Mouse (Mus musculus): ENCODE results near the gene Rpl9-ps6. TPM values are rescaled to one million over a fixed set of nuclear protein-coding genes. Genes with fewer than 3 reads are reported as not detected.
A peak's percentile ranks its signal among the peaks of the same experiment; 100 is the strongest.
"Not testable (repeated sequence)": the region's sequence is repeated elsewhere in the genome, so short reads cannot be mapped to it uniquely, and the experiment has no call there.

The Rpl9-ps6 gene
- polyA plus RNA-seq, 1 experiment from 2014 or later = 103 TPM

DNA sequence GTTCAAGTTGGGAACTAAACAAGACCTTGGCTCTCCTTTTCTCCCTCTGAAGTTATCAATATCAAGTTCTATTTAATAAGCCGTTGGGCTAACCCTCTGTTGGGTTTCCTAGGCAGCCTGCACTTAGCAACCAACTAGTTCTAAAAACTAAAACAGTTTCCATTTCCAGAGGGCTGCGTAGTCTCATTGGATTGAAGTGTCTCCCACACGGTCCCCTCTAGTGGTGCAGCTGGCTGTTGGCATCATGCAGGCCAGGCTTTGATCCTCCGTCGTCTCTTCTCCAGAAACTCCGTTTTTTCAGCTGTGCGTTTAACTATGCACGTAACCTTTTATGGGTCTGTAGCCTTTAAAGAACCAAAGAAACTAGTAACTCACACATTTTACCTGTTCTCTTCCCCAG is 27.1 kb upstream of the Rpl9-ps6 start:
- Histone ChIP-seq H3K9ac (no peak overlapping the region), H3K4me2 (no peak overlapping the region), H3K4me3 (replicated peaks) (no peak overlapping the region), H3K9me3 (replicated peaks) (no peaks in the 10 kb centered on the region), H3K36me3 (peaks cover 51% of the 10 kb centered on the region), H3K27ac (no peak overlapping the region), H3K27me3 (no peaks in the 10 kb centered on the region), H3K4me1 (0 out of 2 replicates have a peak, but pooled peaks cover 3% of the 10 kb centered on the region)
- ATAC-seq (replicated peaks; ENCODE audit: low FRiP score) = no peak
- WGBS = 69% methylated on average over 8 of the region's 8 CpGs

DNA sequence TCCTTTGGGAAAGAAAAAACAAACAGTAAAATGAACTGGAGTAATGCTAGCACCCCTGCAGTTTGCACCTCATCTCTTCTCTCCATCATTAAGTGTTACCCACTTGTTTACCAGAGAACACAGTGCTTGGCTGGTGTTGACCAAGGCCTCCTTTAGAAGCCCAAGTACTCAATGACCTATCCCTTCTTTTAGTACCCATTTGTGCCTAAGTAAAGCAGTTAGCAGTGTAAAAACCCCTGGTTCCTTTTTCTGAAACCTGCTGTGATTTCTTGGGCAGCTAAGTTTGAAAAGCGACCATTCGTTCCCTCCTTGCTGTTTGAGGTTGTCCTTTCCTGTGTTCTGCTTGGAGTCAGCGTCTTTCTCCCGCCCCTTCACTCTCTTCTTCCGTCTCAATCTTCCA is 26.6 kb upstream of the Rpl9-ps6 start:
- Histone ChIP-seq H3K36me3 (peaks cover 46% of the 10 kb centered on the region), H3K9ac (no peak overlapping the region), H3K9me3 (replicated peaks) (no peaks in the 10 kb centered on the region), H3K27me3 (no peaks in the 10 kb centered on the region), H3K4me3 (replicated peaks) (no peak overlapping the region), H3K4me2 (no peak overlapping the region), H3K4me1 (0 out of 2 replicates have a peak, but pooled peaks cover 4% of the 10 kb centered on the region), H3K27ac (no peak overlapping the region)
- 90% methylated on average over 5 of the region's 5 CpGs for WGBS
- no peak for ATAC-seq (replicated peaks; ENCODE audit: low FRiP score)

DNA sequence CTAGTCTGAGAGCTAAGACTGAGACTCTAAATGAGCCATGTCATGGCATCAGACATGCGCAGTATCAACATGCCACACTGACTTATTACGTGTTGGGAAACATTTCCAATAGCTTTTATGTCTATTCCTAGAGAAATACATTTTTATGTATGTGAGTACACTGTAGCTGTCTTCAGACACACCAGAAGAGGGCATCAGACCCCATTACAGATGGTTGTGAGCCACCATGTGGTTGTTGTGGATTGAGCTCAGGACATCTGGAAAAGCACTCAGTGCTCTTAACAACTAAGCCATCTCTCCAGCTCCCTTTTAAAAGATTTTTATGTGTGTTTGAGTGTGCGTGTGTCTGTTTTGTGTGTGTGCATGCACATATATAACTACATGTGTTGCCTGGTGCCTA is 26.0 kb upstream of the Rpl9-ps6 start:
- H3K4me1 ChIP-seq = peaks cover 10% of the 10 kb centered on the region
- no peaks in the 10 kb centered on the region for H3K9me3 ChIP-seq (replicated peaks)
- H3K9ac ChIP-seq = no peak overlapping the region
- peaks cover 45% of the 10 kb centered on the region for H3K36me3 ChIP-seq
- no peak overlapping the region for H3K4me2 ChIP-seq
- H3K27me3 ChIP-seq = no peaks in the 10 kb centered on the region
- H3K4me3 ChIP-seq (replicated peaks) = no peak overlapping the region
- no peak for ATAC-seq (replicated peaks; ENCODE audit: low FRiP score)
- no peak overlapping the region for H3K27ac ChIP-seq
- 90% methylated on average over 3 of the region's 3 CpGs for WGBS

DNA sequence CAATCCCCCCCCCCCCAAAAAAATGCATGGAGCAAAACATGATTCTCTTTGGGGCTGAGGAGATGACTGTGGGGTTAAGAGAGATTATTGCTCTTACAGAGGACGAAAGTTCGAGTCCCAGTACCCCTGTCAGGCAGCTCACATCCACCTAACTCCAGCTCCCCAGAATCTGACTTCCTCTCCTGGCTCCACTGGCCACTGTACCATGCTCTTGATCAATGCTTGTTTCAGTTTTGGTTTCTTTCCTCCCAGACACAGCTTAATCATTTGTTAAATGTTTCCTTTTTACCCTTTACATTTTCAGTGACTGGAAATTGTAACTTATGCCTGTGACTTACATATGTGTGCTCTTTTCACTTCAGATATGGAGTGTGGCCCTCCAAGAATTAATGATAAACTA is 24.6 kb upstream of the Rpl9-ps6 start:
- no peaks in the 10 kb centered on the region for H3K27me3 ChIP-seq
- no peak overlapping the region for H3K4me2 ChIP-seq
- no peak overlapping the region for H3K4me3 ChIP-seq (replicated peaks)
- peaks cover 18% of the 10 kb centered on the region for H3K4me1 ChIP-seq
- 87% methylated on average over 2 of the region's 2 CpGs for WGBS
- no peaks in the 10 kb centered on the region for H3K9me3 ChIP-seq (replicated peaks)
- no peak overlapping the region for H3K9ac ChIP-seq
- ATAC-seq (replicated peaks; ENCODE audit: low FRiP score) = no peak
- H3K36me3 ChIP-seq = peaks cover 44% of the 10 kb centered on the region
- no peak overlapping the region for H3K27ac ChIP-seq

DNA sequence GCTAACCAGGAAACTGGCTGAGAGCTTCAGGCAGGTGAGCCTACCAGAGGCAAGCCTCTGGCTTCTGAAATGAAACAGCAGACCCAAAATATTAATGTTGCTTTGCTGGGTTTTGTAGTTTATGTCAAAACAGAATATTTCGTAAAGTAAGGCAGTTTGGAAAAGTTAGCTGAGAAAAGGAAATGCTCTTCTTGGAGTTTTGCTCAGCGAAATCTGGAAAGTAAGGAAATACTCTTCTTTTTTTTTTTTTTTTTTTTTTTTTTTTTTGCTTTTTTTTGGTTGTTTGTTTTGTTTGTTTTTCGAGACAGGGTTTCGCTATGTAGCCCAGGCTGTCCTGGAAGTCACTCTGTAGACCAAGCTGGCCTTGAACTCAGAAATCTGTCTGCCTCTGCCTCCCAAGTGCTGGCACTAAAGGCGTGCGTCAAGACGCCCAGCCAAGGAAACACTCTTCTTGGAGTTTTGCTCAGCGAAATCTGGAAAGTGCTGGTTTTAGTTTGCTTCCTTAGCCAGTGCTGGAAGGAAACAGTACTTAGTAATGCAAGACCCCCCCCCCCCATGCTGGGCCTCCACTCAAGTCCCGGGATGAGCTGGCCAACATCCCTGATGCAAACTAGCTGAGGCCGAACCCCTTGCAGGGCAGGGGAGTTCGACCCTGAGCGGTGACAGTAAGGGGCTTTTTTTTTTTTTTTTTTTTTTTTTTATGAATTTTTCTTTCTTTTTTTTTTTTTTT is 23.0 kb upstream of the Rpl9-ps6 start:
- Histone ChIP-seq H3K4me2 (no peak overlapping the region), H3K27ac (no peak overlapping the region), H3K4me1 (peaks cover 21% of the 10 kb centered on the region), H3K4me3 (replicated peaks) (no peak overlapping the region), H3K36me3 (peaks cover 28% of the 10 kb centered on the region), H3K9ac (no peak overlapping the region), H3K9me3 (replicated peaks) (no peaks in the 10 kb centered on the region), H3K27me3 (no peaks in the 10 kb centered on the region)
- 89% methylated on average over 12 of the region's 12 CpGs for WGBS
- ATAC-seq (replicated peaks; ENCODE audit: low FRiP score) = no peak

DNA sequence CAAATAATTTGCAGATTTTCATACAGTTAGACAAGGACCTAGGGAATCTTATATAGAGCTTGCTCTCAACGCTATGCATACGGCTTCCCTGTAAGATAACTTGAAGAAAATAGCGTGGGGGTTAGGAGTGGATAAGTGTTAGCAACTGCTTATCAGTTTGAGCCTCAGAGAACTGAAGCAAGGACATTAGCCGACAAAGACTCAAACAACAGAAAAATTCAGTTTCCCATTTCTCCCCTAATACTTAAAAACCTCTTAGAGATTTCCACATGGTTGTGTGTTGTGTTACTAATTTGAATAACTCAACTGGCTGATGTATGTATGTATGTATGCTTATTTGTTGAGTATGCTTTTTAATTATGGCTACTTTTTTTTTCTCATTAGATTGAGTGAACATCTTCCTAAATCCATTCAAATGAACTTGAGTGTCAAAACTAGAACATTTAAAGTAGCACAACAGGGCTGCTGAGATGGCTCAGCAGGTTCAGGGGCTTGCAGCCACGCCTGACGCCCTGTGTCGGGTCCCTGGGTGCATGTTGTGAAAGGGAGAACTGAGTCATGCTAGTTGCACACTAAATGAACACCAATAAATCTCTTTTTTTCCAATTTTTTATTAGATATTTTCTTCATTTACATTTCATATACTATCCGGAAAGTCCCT is 21.3 kb upstream of the Rpl9-ps6 start:
- no peak for ATAC-seq (replicated peaks; ENCODE audit: low FRiP score)
- 86% methylated on average over 8 of the region's 8 CpGs for WGBS
- Histone ChIP-seq H3K4me2 (peak overlapping the region; percentile 73), H3K36me3 (peaks cover 15% of the 10 kb centered on the region), H3K9me3 (replicated peaks) (no peaks in the 10 kb centered on the region), H3K27ac (no peak overlapping the region), H3K27me3 (no peaks in the 10 kb centered on the region), H3K4me1 (peaks cover 21% of the 10 kb centered on the region), H3K9ac (no peak overlapping the region), H3K4me3 (replicated peaks) (peak overlapping the region; percentile 59)

DNA sequence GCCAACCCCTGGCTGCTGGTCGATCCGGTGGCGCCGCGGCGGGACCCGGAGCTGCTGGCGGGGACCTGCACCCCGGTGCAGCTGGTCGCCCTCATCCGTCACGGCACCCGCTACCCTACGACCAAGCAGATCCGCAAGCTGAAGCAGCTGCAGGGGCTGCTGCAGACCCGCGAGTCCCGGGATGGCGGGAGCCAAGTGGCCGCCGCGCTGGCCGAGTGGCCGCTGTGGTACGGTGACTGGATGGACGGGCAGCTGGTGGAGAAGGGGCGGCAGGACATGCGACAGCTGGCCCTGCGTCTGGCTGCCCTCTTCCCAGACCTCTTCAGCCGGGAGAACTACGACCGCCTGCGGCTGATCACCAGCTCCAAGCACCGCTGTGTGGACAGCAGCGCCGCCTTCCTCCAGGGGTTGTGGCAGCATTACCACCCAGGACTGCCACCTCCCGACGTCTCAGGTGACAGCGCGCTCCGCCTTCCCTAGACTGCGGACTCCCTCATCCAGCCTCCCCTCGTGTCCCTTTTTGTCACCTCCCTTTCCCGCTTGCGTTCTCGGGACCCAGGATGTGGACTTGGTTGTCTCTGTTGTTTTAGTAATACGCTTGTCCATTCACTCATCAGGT is 19.8 kb upstream of the Rpl9-ps6 start:
- H3K36me3 ChIP-seq; H3K27me3 ChIP-seq; H3K9me3 ChIP-seq (replicated peaks): not testable (repeated sequence)
- H3K4me3 ChIP-seq (replicated peaks) = peak overlapping the region; percentile 59
- under 1% methylated on average over 45 of the region's 47 CpGs for WGBS
- H3K27ac ChIP-seq = peak overlapping the region; percentile 91
- H3K4me1 ChIP-seq = peaks cover 21% of the 10 kb centered on the region
- H3K4me2 ChIP-seq = peak overlapping the region; percentile 73
- peak overlapping the region; percentile 56 for H3K9ac ChIP-seq
- peak; percentile 92 for ATAC-seq (replicated peaks; ENCODE audit: low FRiP score)

DNA sequence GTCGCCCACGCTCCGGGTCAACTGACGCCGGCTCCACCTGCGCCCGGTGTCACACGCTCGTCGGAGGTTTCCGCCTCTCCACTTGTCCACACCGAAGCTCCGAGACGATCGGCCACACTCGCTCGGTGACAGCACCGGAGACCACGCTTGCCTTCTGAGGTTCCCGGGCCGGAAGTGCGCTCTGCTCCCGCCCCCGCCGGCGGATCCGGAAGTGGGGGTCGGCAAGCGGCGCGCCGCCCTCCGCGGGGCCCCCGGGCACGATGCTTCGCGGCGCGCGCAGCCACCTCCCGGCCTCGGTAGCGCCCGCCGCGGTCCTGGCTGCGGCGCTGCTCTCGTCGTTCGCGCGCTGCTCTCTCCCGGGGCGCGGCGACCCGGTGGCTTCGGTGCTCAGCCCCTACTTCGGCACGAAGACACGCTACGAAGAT is 19.3 kb upstream of the Rpl9-ps6 start, which contains the start of gene Minpp1:
Minpp1 (plus strand) TSS at position 89 of the 425 bp plus-strand sequence.
- Histone ChIP-seq H3K9me3 (replicated peaks) (no peaks in the 10 kb centered on the region), H3K4me3 (replicated peaks) (peak within 1 kb of the TSS; percentile 59), H3K27ac (peak within 1 kb of the TSS; percentile 91), H3K27me3 (no peaks in the 10 kb centered on the region), H3K36me3 (no peaks in the 10 kb centered on the region), H3K4me1 (peaks cover 21% of the 10 kb centered on the region), H3K9ac (peak within 1 kb of the TSS; percentile 56), H3K4me2 (peak within 1 kb of the TSS; percentile 73)
- under 1% methylated on average over 64 of the region's 64 CpGs for WGBS
- peak; percentile 93 for ATAC-seq (replicated peaks; ENCODE audit: low FRiP score)

DNA sequence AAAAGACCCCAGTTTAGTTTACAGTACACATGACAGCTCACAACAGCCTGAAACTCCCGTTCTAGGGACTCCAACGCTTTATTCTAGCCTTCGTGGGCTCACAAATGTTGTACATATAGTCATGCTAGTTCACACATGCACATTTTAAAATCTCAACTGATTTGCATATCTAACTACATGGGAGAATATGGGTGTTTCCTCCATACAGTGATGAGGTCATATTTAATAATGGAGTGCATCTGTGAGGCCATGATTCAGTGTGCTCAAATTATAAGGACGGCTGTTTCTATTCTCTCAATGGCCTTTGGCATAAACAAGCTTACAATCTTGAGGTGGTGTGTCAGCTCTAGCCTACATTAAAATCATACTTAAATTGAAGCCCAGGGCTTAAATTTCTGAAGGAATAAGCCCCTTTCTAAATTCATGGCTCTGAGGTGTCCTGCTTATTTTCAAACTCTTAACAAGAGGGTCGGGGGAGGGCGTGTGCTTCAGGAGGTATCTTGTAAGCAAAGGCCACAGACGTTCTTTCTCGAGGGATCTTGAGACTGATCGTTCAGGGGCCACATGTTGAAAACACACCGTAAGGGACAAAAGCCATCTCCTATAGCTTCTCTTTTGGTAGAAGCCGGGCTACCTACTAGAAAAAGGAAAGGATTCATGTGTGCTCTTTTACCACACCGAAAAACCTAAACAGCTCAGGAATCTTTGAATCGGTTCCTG is 18.7 kb upstream of the Rpl9-ps6 start:
- H3K9ac ChIP-seq = peak overlapping the region; percentile 56
- H3K4me1 ChIP-seq = peaks cover 21% of the 10 kb centered on the region
- no peaks in the 10 kb centered on the region for H3K9me3 ChIP-seq (replicated peaks)
- H3K27me3 ChIP-seq = no peaks in the 10 kb centered on the region
- H3K4me2 ChIP-seq = peak overlapping the region; percentile 73
- ATAC-seq (replicated peaks; ENCODE audit: low FRiP score) = no peak
- H3K4me3 ChIP-seq (replicated peaks) = peak overlapping the region; percentile 59
- 15% methylated on average over 13 of the region's 13 CpGs for WGBS
- H3K36me3 ChIP-seq = no peaks in the 10 kb centered on the region
- peak overlapping the region; percentile 91 for H3K27ac ChIP-seq

DNA sequence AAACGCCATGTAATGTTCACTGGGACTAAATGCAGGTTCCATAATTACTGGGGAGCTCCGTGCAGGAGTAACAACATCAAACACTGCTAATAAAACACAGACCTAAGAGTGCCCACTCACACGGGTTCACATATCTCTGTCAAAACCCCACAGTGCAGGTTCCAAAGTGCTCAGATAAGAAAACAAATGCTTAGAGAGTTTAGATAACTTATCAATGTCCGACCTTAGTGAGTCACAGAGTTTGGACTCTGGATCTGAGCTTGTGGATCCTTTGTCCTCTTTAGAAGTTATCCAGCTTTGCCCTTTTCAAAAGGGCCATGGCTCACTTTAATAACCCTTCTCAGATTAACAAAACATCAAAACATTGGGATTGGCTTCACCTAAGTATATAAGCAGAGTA is 15.1 kb upstream of the Rpl9-ps6 start:
- 63% methylated on average over 4 of the region's 4 CpGs for WGBS
- no peak overlapping the region for H3K27ac ChIP-seq
- no peak overlapping the region for H3K4me2 ChIP-seq

DNA sequence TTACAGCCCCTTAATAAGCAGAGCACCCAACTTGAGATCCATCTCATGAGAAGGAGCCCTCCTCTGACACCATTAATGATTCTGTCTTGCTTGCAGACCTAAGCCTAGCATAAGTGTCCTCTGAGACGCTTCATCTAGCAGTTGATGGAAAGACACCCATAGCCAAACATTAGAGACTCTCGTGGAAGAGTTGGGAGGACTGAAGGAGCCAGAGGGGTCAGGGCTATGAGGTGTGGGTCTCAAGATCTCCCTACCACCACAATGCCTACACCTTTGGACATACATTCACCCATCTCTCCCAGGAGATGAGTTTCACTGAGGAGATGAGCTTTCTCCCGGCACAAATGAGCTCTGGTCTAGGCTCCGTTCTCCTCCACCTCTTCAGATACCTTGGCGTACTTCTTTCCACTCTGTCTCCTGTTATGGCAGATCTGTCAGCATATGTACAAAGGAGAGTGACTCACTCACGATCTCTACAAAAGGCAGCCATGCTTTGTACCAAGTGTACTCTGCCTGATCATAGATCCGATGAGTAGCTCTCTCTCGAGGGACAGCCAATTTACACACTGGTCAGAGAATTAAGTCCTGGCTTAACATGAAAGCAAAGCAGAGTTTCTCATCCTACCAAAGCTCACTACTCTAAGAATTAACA is 14.5 kb upstream of the Rpl9-ps6 start:
- Histone ChIP-seq H3K27me3 (no peaks in the 10 kb centered on the region), H3K4me1 (peaks cover 6% of the 10 kb centered on the region), H3K4me3 (replicated peaks) (no peak overlapping the region), H3K36me3 (no peaks in the 10 kb centered on the region), H3K4me2 (no peak overlapping the region), H3K9me3 (replicated peaks) (no peaks in the 10 kb centered on the region), H3K9ac (no peak overlapping the region), H3K27ac (no peak overlapping the region)
- WGBS = 83% methylated on average over 8 of the region's 8 CpGs
- ATAC-seq (replicated peaks; ENCODE audit: low FRiP score) = no peak

More for the DNA sequence above, 15.1 kb upstream of the Rpl9-ps6 start:
- Histone ChIP-seq H3K4me3 (replicated peaks) (no peak overlapping the region), H3K27me3 (no peaks in the 10 kb centered on the region), H3K4me1 (peaks cover 7% of the 10 kb centered on the region), H3K36me3 (no peaks in the 10 kb centered on the region), H3K9ac (no peak overlapping the region), H3K9me3 (replicated peaks) (no peaks in the 10 kb centered on the region)
- ATAC-seq (replicated peaks; ENCODE audit: low FRiP score) = no peak

Data from kidney, embryonic 15.5 days (tissue).